Mouse (Mus musculus) urinary bladder, adult 18-20 months (tissue): Measurements from ENCODE around the gene Edn3.
A peak's percentile ranks its signal among the peaks of the same experiment; 100 is the strongest.

Source experiments
- DNase-seq, 2 experiments: peaks; one replicate each; pipeline ENCODE4 v3.0.0; 2022; ENCODE audit warnings: low spot score in 2 of 2, mixed read lengths in 2 of 2

Gene Edn3

GRCm38 (mm10) chr2:174796998-174797397 lies 36.6 kb downstream of the Edn3 start:
- no peak for DNase-seq

GRCm38 (mm10) chr2:174797495-174798068 lies 37.2 kb downstream of the Edn3 start:
- DNase-seq: no peak

- no peak for DNase-seq
Measured at GRCm38 (mm10) chr2:174802453-174802852, 42.0 kb downstream of the Edn3 start.

GRCm38 (mm10) chr2:174803661-174804060 lies 43.2 kb downstream of the Edn3 start:
- DNase-seq: no peak

GRCm38 (mm10) chr2:174807900-174808299 lies 47.5 kb downstream of the Edn3 start:
- peak; percentile 2 to 5 for DNase-seq

GRCm38 (mm10) chr2:174809296-174809695 lies 48.9 kb downstream of the Edn3 start:
- DNase-seq: no peak

- no peak for DNase-seq
Measured at GRCm38 (mm10) chr2:174813306-174813705, 52.9 kb downstream of the Edn3 start.

GRCm38 (mm10) chr2:174816163-174816562 lies 55.7 kb downstream of the Edn3 start:
- no peak for DNase-seq

- DNase-seq: no peak
Measured at GRCm38 (mm10) chr2:174820286-174820685, 59.9 kb downstream of the Edn3 start.

GRCm38 (mm10) chr2:174827829-174828228 lies 67.4 kb downstream of the Edn3 start:
- no peak for DNase-seq

GRCm38 (mm10) chr2:174833608-174834007 lies 73.2 kb downstream of the Edn3 start:
- no peak for DNase-seq
